Mouse (Mus musculus) liver, embryonic 15.5 days (tissue): ENCODE results near the gene Daxx. TPM values are rescaled to one million over a fixed set of nuclear protein-coding genes. Genes with fewer than 3 reads are reported as not detected.
A peak's percentile ranks its signal among the peaks of the same experiment; 100 is the strongest.

Experiments
- ATAC-seq: fragments of 200-750 bp; cut with Nextera tagmentation; 2 replicates; pipeline ENCODE4 v1.8.0; 2017; ENCODE audit warnings: moderate number of reproducible peaks, mild to moderate bottlenecking, moderate library complexity; ENCODE audit not compliant: insufficient read depth
- H3K27ac ChIP-seq: fragments of 300-500 bp; sonication (generic); replicated peaks from 2 replicates; pipeline ENCODE4 v1.5.1; 2015; ENCODE audit warnings: mild to moderate bottlenecking, inconsistent platforms
- H3K27me3 ChIP-seq: fragments of 300-500 bp; sonication (generic); 2 replicates; pipeline ENCODE4 v1.6.1; 2015; ENCODE audit warnings: mild to moderate bottlenecking, inconsistent platforms
- H3K36me3 ChIP-seq: fragments of 300-500 bp; sonication (generic); replicated peaks from 2 replicates; pipeline ENCODE4 v1.6.1; 2015; ENCODE audit warnings: moderate library complexity, mild to moderate bottlenecking, inconsistent platforms
- H3K4me1 ChIP-seq: fragments of 300-500 bp; sonication (generic); replicated peaks from 2 replicates; pipeline ENCODE4 v1.6.1; 2015; ENCODE audit warnings: inconsistent platforms
- H3K4me2 ChIP-seq: fragments of 300-500 bp; sonication (generic); 2 replicates; pipeline ENCODE4 v1.6.1; 2015; ENCODE audit warnings: moderate library complexity, mild to moderate bottlenecking, inconsistent platforms
- H3K4me3 ChIP-seq: fragments of 300-500 bp; sonication (generic); replicated peaks from 2 replicates; pipeline ENCODE4 v1.5.1; 2015; ENCODE audit warnings: mild to moderate bottlenecking, inconsistent platforms
- H3K9ac ChIP-seq: fragments of 300-500 bp; sonication (generic); 2 replicates; pipeline ENCODE4 v1.6.1; 2015; ENCODE audit warnings: moderate library complexity, mild to moderate bottlenecking, inconsistent platforms
- H3K9me3 ChIP-seq: fragments of 300-500 bp; sonication (generic); replicated peaks from 2 replicates; pipeline ENCODE4 v1.6.1; 2016; ENCODE audit warnings: inconsistent platforms
- WGBS: fragments of 180-500 bp; shearing (Covaris S2); methylation state at CpG from one replicate; pipeline ENCODE4 v1.1.7; 2015; ENCODE audit warnings: mixed read lengths; ENCODE audit not compliant: insufficient replicate concordance; 5-methylcytosine and 5-hydroxymethylcytosine counted together
- microRNA-seq: library from miRNA; unstranded; fragments of <30 nt; microRNA quantifications from one replicate; pipeline ENCODE4, GENCODE M21; 2016
- polyA plus RNA-seq: library from polyadenylated mRNA; unstranded; fragments of >200 nt; fragmentation: Nextera tagmentation; extraction: Ambion mirVana; gene quantifications from 2 replicates; pipeline ENCODE4 v1.2.1, GENCODE M21; 2015

The Daxx gene
- polyA plus RNA-seq, 1 experiment from 2014 or later = 18.7 TPM

DNA sequence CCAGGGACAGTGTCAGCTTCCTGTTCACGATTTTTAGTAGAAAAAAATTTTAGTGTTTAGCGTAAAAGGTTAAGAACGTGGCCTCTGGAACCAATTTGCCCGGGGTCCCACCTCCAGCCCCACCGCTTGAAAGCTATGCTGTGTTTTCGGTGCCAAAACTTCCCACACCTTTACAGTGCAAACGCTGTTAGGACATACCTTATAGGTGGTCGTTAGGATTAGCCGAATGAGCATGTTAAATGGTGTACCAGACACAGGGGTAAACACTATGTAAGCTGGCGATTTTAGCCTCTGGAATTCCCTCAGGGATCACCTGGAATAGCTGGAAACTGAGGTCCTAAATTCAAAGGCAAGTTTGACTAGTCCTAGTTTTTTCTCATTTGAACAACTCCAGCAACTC lies 47.1 kb downstream of the Daxx start:
- H3K4me1 ChIP-seq = peaks cover 51% of the 10 kb centered on the region
- peak overlapping the region; percentile 81 for H3K4me3 ChIP-seq
- peak overlapping the region; percentile 84 for H3K4me2 ChIP-seq
- H3K27ac ChIP-seq = peak overlapping the region; percentile 93
- H3K9ac ChIP-seq = peak overlapping the region; percentile 81
- WGBS = 4% methylated on average over 10 of the region's 10 CpGs
- H3K36me3 ChIP-seq = peaks cover 65% of the 10 kb centered on the region
- no peak for ATAC-seq
- H3K9me3 ChIP-seq = no peaks in the 10 kb centered on the region
- H3K27me3 ChIP-seq = no peaks in the 10 kb centered on the region

DNA sequence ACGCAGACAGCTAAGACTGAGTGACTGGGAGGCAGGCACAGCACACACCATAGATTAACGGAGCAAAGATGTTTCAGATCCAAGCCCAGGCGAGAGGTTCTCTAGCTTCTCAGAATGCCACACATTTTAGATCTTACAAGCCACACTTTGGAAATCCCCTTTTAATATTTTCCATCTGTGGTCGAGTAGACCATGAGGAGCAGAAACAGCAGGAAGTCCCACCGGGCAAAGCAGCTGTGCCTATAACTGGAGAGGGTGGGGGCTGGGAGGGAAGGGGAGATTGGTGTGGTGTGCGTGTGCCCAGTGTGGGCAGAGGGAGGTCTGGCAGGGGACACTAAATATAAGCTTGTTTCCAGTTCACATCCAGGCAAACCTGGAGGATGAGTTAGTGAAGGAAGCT lies 48.3 kb downstream of the Daxx start:
- Histone ChIP-seq H3K4me2 (no peak overlapping the region), H3K4me3 (no peak overlapping the region), H3K27me3 (no peaks in the 10 kb centered on the region), H3K4me1 (peaks cover 39% of the 10 kb centered on the region), H3K36me3 (peaks cover 67% of the 10 kb centered on the region), H3K9me3 (no peaks in the 10 kb centered on the region), H3K9ac (no peak overlapping the region), H3K27ac (no peak overlapping the region)
- WGBS = 69% methylated on average over 6 of the region's 6 CpGs
- ATAC-seq = no peak

DNA sequence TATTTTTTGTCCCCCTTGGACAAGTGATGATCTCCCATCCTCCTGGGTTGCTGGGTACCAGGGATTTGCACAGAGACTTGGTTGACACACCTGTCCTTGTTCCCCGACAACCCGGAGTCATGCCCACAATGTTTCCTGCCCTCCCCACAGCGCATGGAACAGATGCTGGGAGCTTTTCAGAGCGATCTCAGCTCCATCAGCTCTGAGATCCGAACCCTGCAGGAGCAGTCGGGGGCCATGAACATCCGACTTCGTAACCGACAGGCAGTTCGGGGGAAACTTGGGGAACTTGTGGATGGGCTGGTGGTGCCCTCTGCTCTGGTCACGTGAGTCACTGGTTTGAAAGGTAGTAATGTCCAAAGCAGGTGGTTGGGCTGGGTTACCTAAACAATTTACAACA lies 49.2 kb downstream of the Daxx start:
- Histone ChIP-seq H3K36me3 (peaks cover 67% of the 10 kb centered on the region), H3K9ac (no peak overlapping the region), H3K9me3 (no peaks in the 10 kb centered on the region), H3K4me1 (peaks cover 29% of the 10 kb centered on the region), H3K4me3 (no peak overlapping the region), H3K4me2 (no peak overlapping the region), H3K27me3 (no peaks in the 10 kb centered on the region), H3K27ac (no peak overlapping the region)
- ATAC-seq = no peak
- 88% methylated on average over 11 of the region's 11 CpGs for WGBS

GRCm38 (mm10) chr17:33959135-33959534 lies 49.9 kb downstream of the Daxx start:
- H3K9ac ChIP-seq = no peak overlapping the region
- H3K4me2 ChIP-seq = no peak overlapping the region
- no peak for ATAC-seq
- H3K36me3 ChIP-seq = peaks cover 67% of the 10 kb centered on the region
- H3K4me1 ChIP-seq = peaks cover 23% of the 10 kb centered on the region
- H3K27me3 ChIP-seq = no peaks in the 10 kb centered on the region
- no peaks in the 10 kb centered on the region for H3K9me3 ChIP-seq
- WGBS = 85% methylated on average over 13 of the region's 13 CpGs
- no peak overlapping the region for H3K4me3 ChIP-seq
- no peak overlapping the region for H3K27ac ChIP-seq

- H3K36me3 ChIP-seq = peaks cover 66% of the 10 kb centered on the region
- H3K9me3 ChIP-seq = no peaks in the 10 kb centered on the region
- WGBS = 81% methylated on average over 15 of the region's 15 CpGs
- H3K4me1 ChIP-seq = peaks cover 16% of the 10 kb centered on the region
- H3K4me2 ChIP-seq = no peak overlapping the region
- no peak overlapping the region for H3K4me3 ChIP-seq
- no peak for ATAC-seq
- no peak overlapping the region for H3K27ac ChIP-seq
- no peaks in the 10 kb centered on the region for H3K27me3 ChIP-seq
- no peak overlapping the region for H3K9ac ChIP-seq
Observed at GRCm38 (mm10) chr17:33959948-33960347, 50.7 kb downstream of the Daxx start.

GRCm38 (mm10) chr17:33962876-33963275 lies 53.7 kb downstream of the Daxx start:
- H3K9me3 ChIP-seq = no peaks in the 10 kb centered on the region
- no peak for ATAC-seq
- no peaks in the 10 kb centered on the region for H3K4me1 ChIP-seq
- H3K36me3 ChIP-seq = peaks cover 79% of the 10 kb centered on the region
- no peak overlapping the region for H3K9ac ChIP-seq
- no peak overlapping the region for H3K4me3 ChIP-seq
- H3K27ac ChIP-seq = no peak overlapping the region
- H3K4me2 ChIP-seq = no peak overlapping the region
- H3K27me3 ChIP-seq = no peaks in the 10 kb centered on the region
- WGBS = 75% methylated on average over 7 of the region's 7 CpGs

Small RNA genes within 50 kb of the gene (microRNA-seq; reads per million reads assigned to microRNA genes)
- gene Gm27740 = not detected

Other genes with a start within 250 kb of the Daxx start
- gene Hnrnpm, start 222.6 kb upstream of the Daxx start, polyA plus RNA-seq = 117 and 122 TPM in 2 replicates
- gene March2, start 190.7 kb upstream of the Daxx start, polyA plus RNA-seq = 274 and 311 TPM in 2 replicates
- 111 and 116 TPM in 2 replicates for gene Rab11b, start 148.9 kb upstream of the Daxx start, polyA plus RNA-seq
- 23.0 and 27.6 TPM in 2 replicates for gene Angptl4, start 127.6 kb upstream of the Daxx start, polyA plus RNA-seq
- 10.4 and 12.8 TPM in 2 replicates for gene Kank3, start 98.9 kb upstream of the Daxx start, polyA plus RNA-seq
- gene Rps28, start 84.9 kb upstream of the Daxx start, polyA plus RNA-seq = 356 and 444 TPM in 2 replicates
- gene Ndufa7, start 84.8 kb upstream of the Daxx start, polyA plus RNA-seq = 240 and 251 TPM in 2 replicates
- 14.4 and 14.7 TPM in 2 replicates for gene Cd320, start 66.3 kb upstream of the Daxx start, polyA plus RNA-seq
- gene Gm7029, start 35.6 kb upstream of the Daxx start, polyA plus RNA-seq = not detected in 2 replicates
- gene Kifc1, start 18.8 kb upstream of the Daxx start, polyA plus RNA-seq = 7.5 and 8.3 TPM in 2 replicates
- 0.35 and 0.38 TPM in 2 replicates for gene Platr17, start 4.3 kb upstream of the Daxx start, polyA plus RNA-seq
- 33.3 and 35.7 TPM in 2 replicates for gene Tapbp, start 6.5 kb downstream of the Daxx start, polyA plus RNA-seq
- gene Zbtb22, start 6.5 kb downstream of the Daxx start, polyA plus RNA-seq = 8.2 and 9.8 TPM in 2 replicates
- 8.2 and 10.2 TPM in 2 replicates for gene Rgl2, start 20.1 kb downstream of the Daxx start, polyA plus RNA-seq
- 89.6 and 96.8 TPM in 2 replicates for gene Pfdn6, start 30.9 kb downstream of the Daxx start, polyA plus RNA-seq
- 18.4 and 19.3 TPM in 2 replicates for gene Wdr46, start 31.2 kb downstream of the Daxx start, polyA plus RNA-seq
- gene B3galt4, start 42.1 kb downstream of the Daxx start, polyA plus RNA-seq = 2.4 and 2.5 TPM in 2 replicates
- 23.3 and 24.6 TPM in 2 replicates for gene Vps52, start 46.4 kb downstream of the Daxx start, polyA plus RNA-seq
- 939 and 1,010 TPM in 2 replicates for gene Rps18, start 46.6 kb downstream of the Daxx start, polyA plus RNA-seq
- 123 and 165 TPM in 2 replicates for gene H2-K1, start 90.9 kb downstream of the Daxx start, polyA plus RNA-seq
- 5.5 and 7.2 TPM in 2 replicates for gene Ring1, start 115.3 kb downstream of the Daxx start, polyA plus RNA-seq
- gene H2-Ke6, start 118.6 kb downstream of the Daxx start, polyA plus RNA-seq = 30.7 and 37.0 TPM in 2 replicates
- gene Slc39a7, start 122.3 kb downstream of the Daxx start, polyA plus RNA-seq = 56.3 and 68.5 TPM in 2 replicates
- 16.7 and 19.3 TPM in 2 replicates for gene Rxrb, start 122.4 kb downstream of the Daxx start, polyA plus RNA-seq
- gene Col11a2, start 130.0 kb downstream of the Daxx start, polyA plus RNA-seq = 0.59 and 0.79 TPM in 2 replicates
- gene H2-Oa, start 182.9 kb downstream of the Daxx start, polyA plus RNA-seq = 0.17 and 0.40 TPM in 2 replicates
- 6.4 TPM in 2 replicates for gene H2-DMa, start 210.1 kb downstream of the Daxx start, polyA plus RNA-seq
- 37.8 and 40.1 TPM in 2 replicates for gene Brd2, start 213.2 kb downstream of the Daxx start, polyA plus RNA-seq
- 0.54 and 1.0 TPM in 2 replicates for gene H2-DMb2, start 233.9 kb downstream of the Daxx start, polyA plus RNA-seq
- 1.6 and 1.7 TPM in 2 replicates for gene H2-DMb1, start 243.7 kb downstream of the Daxx start, polyA plus RNA-seq